Mouse (Mus musculus): ENCODE measurements around the gene Ets2.

- TF ChIP-seq CTCF (IDR thresholded peaks at IDR 0.05): no peak
- no peak for TF ChIP-seq POLR2A (IDR thresholded peaks at IDR 0.05; ENCODE audit: insufficient read depth, low read depth, low read length)
Measured at GRCm38 (mm10) chr16:95745685-95746084, 43.8 kb downstream of the Ets2 start.
